Mouse (Mus musculus): ENCODE data around the gene Otx2. TPM values are rescaled to one million over a fixed set of nuclear protein-coding genes. Genes with fewer than 3 reads are reported as not detected.

Gene Otx2
- polyA plus RNA-seq, 1 experiment from 2014 or later: not detected

DNA sequence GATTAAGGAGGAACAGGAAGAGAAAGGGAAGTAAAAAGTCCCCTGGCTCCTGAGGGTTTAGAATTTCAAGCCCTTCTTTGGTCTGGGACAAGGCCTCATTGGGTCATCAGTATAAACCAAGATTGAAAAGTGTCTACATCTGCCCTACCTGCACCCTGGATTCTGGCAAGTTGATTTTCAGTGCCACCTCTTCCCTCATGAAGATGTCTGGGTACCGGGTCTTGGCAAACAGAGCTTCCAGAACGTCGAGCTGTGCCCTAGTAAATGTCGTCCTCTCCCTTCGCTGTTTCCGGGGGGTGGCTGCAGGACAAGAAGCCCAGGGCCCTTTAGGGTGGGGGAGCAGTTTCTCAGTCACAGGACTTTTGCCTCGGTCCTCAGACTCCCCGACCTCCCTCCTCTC lies 12.5 kb downstream of the Otx2 start:
- Histone ChIP-seq H3K4me3 (no peak overlapping the region), H3K36me3 (no peaks in the 10 kb centered on the region), H3K9me3 (no peaks in the 10 kb centered on the region), H3K9ac (no peak overlapping the region), H3K4me1 (peaks cover 20% of the 10 kb centered on the region), H3K27me3 (replicated peaks) (peaks cover 96% of the 10 kb centered on the region), H3K27ac (replicated peaks) (no peak overlapping the region), H3K4me2 (no peak overlapping the region)
- no peak for ATAC-seq (ENCODE audit: extremely low read depth, insufficient number of reproducible peaks, low FRiP score, low TSS enrichment)
- WGBS: 28% methylated on average over 8 of the region's 8 CpGs

DNA sequence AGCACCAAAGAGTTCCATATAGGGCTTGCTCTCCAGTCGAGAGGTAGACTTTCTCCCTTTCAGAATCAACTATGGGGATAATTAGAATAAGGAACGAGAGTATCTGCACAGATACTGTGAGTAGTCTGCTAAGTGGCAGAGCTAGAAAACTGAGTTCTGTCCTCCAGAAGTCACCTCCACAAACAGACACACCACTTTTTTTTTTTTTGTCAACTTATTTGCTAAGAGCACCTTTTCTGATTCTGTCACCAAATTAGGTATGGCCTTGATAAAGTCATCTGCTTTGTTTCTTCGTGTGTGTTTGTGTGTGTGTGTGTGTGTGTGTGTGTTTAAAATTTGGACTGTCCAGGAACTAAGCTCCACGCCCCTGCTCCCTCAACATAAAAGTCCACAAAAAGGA lies 13.0 kb downstream of the Otx2 start:
- H3K9me3 ChIP-seq: no peaks in the 10 kb centered on the region
- WGBS: 66% methylated on average over 4 of the region's 4 CpGs
- no peak overlapping the region for H3K4me3 ChIP-seq
- H3K9ac ChIP-seq: no peak overlapping the region
- H3K4me2 ChIP-seq: no peak overlapping the region
- no peak overlapping the region for H3K27ac ChIP-seq (replicated peaks)
- no peaks in the 10 kb centered on the region for H3K36me3 ChIP-seq
- H3K27me3 ChIP-seq (replicated peaks): peaks cover 96% of the 10 kb centered on the region
- ATAC-seq (ENCODE audit: extremely low read depth, insufficient number of reproducible peaks, low FRiP score, low TSS enrichment): no peak
- peaks cover 16% of the 10 kb centered on the region for H3K4me1 ChIP-seq

DNA sequence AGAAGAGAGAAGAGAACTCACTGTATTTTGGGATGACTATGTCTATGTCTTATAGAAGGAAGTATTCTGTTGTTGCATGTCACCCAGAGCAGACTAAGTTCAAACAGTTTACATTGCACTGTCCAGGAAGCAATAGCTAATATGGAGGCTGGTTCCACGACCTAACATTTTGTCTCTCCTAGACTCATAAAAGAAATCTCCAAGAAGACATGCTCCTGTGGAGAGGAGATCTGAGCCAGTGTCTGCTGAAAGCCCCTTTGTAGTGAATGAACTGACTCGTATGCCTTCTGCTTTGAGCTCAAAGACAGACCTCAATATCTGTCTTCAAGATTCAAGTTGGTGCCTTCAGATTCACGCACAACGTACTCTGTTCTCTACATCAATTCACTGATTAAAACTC lies 14.0 kb downstream of the Otx2 start:
- Histone ChIP-seq H3K4me3 (no peak overlapping the region), H3K9me3 (no peaks in the 10 kb centered on the region), H3K4me2 (no peak overlapping the region), H3K27me3 (replicated peaks) (peaks cover 97% of the 10 kb centered on the region), H3K36me3 (no peaks in the 10 kb centered on the region), H3K27ac (replicated peaks) (no peak overlapping the region), H3K9ac (no peak overlapping the region), H3K4me1 (peaks cover 16% of the 10 kb centered on the region)
- 67% methylated on average over 4 of the region's 4 CpGs for WGBS
- no peak for ATAC-seq (ENCODE audit: extremely low read depth, insufficient number of reproducible peaks, low FRiP score, low TSS enrichment)

DNA sequence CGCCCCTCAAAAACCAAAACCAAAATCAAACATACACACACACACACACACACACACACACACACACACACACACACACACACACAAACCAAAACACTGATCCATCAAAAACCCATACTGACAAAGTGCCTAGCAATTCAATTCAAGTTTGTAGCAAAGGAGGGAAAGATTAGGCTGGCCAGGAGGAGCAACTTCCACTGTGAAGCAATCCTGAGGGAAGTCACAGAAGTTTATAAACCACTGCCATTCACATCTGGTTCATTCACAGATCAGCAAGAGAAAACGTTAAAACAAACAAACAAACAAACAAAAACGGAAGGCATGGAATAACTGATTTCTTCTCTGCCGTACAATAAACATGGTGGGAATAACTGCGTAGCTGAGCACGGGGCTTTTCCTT lies 16.4 kb downstream of the Otx2 start:
- H3K27ac ChIP-seq (replicated peaks): no peak overlapping the region
- peaks cover 100% of the 10 kb centered on the region for H3K27me3 ChIP-seq (replicated peaks)
- H3K4me3 ChIP-seq: no peak overlapping the region
- no peak for ATAC-seq (ENCODE audit: extremely low read depth, insufficient number of reproducible peaks, low FRiP score, low TSS enrichment)
- no peak overlapping the region for H3K9ac ChIP-seq
- H3K4me2 ChIP-seq: no peak overlapping the region
- no peaks in the 10 kb centered on the region for H3K9me3 ChIP-seq
- no peaks in the 10 kb centered on the region for H3K36me3 ChIP-seq
- WGBS: 71% methylated on average over 6 of the region's 6 CpGs
- peaks cover 13% of the 10 kb centered on the region for H3K4me1 ChIP-seq

DNA sequence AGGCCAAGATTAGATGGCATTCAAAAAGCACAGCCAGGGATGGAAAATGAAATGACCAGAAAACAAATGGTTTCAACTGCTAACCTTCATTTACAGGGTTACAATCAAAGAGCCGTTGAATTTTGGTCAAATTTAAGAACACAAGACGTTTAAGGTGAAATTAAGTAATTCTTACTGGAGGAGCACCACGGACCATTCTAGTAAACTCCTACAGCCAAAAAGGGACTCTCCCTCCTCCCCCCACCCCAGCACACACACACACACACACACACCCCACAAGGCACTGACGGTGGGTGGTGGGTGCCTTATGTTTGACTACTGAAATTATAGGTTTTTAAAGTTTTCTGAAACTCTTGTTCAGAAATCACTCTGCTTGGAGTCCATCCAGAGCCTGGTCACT lies 16.9 kb downstream of the Otx2 start:
- Histone ChIP-seq H3K4me3 (no peak overlapping the region), H3K36me3 (no peaks in the 10 kb centered on the region), H3K9me3 (no peaks in the 10 kb centered on the region), H3K9ac (no peak overlapping the region), H3K27me3 (replicated peaks) (peaks cover 100% of the 10 kb centered on the region), H3K4me1 (peaks cover 13% of the 10 kb centered on the region; the same call in 1 of the 2 replicates), H3K4me2 (no peak overlapping the region), H3K27ac (replicated peaks) (no peak overlapping the region)
- WGBS: 61% methylated on average over 4 of the region's 4 CpGs
- no peak for ATAC-seq (ENCODE audit: extremely low read depth, insufficient number of reproducible peaks, low FRiP score, low TSS enrichment)

DNA sequence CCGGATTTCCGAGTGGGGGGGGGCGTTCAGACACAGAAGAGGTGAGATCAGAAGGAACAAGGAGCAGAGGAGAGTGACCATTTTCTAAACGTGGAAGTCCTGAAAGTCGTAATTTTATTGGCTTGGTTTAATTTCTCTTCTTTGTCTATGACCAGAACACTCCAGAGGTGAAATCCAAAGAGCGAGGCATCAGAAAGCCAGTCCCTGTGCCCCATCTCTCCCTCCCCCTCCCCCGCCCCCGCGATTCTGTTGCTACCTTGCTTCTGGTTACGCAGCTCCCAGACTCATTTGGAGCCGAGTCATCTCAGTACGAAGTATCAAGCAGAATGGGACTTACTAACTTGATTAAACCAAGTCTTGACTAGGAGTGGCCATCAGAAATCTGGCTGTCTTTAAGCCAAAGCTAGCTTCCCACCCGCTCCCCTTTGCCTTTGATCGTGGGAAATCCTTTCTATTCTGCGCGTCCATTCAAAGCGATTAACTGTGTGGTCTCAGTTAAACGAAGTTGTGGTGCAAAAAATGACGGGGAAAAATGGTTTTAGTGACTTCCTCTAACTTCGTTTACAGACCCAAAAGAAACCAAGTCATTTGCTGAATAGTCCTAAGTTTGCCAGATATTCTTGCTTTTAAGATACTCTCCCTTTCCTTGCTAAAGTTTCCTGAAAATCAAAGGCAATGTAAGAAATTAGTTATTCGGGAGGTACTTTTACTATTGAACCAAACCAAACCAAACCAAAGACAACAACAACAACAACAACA lies 17.6 kb downstream of the Otx2 start:
- H3K9ac ChIP-seq: no peak overlapping the region
- H3K27ac ChIP-seq (replicated peaks): no peak overlapping the region
- H3K27me3 ChIP-seq (replicated peaks): peaks cover 100% of the 10 kb centered on the region
- ATAC-seq (ENCODE audit: extremely low read depth, insufficient number of reproducible peaks, low FRiP score, low TSS enrichment): no peak
- WGBS: 9% methylated on average over 21 of the region's 21 CpGs
- peaks cover 18% of the 10 kb centered on the region for H3K4me1 ChIP-seq
- peak overlapping the region; percentile 32 for H3K4me2 ChIP-seq
- H3K9me3 ChIP-seq: no peaks in the 10 kb centered on the region
- peak overlapping the region; percentile 17; the same call in 1 of the 2 replicates for H3K4me3 ChIP-seq
- no peaks in the 10 kb centered on the region for H3K36me3 ChIP-seq

DNA sequence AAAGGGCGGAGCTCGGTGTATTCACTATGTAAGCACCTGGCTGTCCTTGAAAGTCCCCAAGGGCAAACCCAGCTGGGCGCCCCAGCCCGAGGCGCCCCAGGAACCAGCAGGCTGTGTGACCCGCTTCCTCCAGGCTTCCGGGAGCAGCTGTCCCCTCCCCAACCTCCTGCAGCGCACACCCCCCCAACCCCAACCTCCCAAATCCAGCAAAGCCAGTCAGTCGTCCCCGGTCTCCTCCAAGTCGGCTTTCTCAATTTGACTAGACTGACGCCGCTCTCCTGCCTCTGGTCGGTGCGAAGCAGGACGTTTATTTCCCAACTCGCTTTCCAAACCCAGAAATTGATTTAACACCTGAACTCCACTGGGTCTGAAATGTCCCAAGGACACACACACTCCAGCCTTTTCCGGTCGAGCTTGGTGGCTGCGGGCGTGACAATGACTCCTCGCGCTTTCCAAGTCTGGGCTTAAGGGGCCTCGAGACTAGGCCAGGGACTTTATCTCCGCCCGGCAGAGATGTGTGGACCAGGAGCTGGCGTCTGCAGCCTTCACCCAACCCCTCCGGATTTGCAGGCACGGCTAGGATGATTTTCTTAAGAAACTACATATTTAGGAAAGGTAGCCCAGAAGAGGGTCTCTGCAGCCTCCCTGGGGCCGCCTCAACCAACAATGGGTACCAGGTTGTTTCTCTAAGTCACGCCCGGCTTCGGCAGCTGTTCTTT lies 18.4 kb downstream of the Otx2 start:
- no peaks in the 10 kb centered on the region for H3K9me3 ChIP-seq
- no peak overlapping the region for H3K27ac ChIP-seq (replicated peaks)
- H3K4me2 ChIP-seq: peak overlapping the region; percentile 32
- H3K27me3 ChIP-seq (replicated peaks): peaks cover 100% of the 10 kb centered on the region
- 2% methylated on average over 33 of the region's 33 CpGs for WGBS
- no peak overlapping the region for H3K9ac ChIP-seq
- ATAC-seq (ENCODE audit: extremely low read depth, insufficient number of reproducible peaks, low FRiP score, low TSS enrichment): no peak
- H3K36me3 ChIP-seq: no peaks in the 10 kb centered on the region
- peaks cover 18% of the 10 kb centered on the region for H3K4me1 ChIP-seq
- H3K4me3 ChIP-seq: peak overlapping the region; percentile 17

DNA sequence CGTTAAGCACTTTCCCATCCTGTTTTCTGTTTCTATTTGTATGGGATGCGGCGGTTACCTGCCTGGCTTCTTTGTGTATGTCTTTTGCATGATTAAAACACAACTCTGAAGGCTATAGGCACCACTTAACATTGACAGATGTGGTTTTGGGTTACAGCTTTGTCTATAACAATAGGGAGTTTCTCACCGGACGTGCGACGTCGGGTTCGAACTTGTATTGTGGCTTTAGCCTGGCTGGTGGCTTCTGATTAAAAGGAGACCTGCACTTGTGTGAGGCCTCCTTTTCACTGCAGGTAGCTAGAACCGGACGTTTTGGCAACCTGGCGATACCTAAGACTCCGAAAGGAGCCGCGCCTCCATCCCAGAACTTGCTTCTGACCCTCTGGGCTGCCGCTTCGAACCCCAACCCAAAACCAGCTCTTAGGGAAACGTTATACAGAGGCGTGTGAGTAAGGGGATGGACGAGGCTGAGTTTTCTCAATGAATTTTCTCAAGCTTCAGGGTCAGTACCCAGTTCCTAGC lies 19.0 kb downstream of the Otx2 start:
- no peak overlapping the region for H3K9ac ChIP-seq
- 4% methylated on average over 20 of the region's 20 CpGs for WGBS
- no peak overlapping the region for H3K27ac ChIP-seq (replicated peaks)
- H3K9me3 ChIP-seq: no peaks in the 10 kb centered on the region
- peaks cover 18% of the 10 kb centered on the region for H3K4me1 ChIP-seq
- no peaks in the 10 kb centered on the region for H3K36me3 ChIP-seq
- ATAC-seq (ENCODE audit: extremely low read depth, insufficient number of reproducible peaks, low FRiP score, low TSS enrichment): no peak
- peak overlapping the region; percentile 32 for H3K4me2 ChIP-seq
- H3K27me3 ChIP-seq (replicated peaks): peaks cover 98% of the 10 kb centered on the region
- peak overlapping the region; percentile 17; the same call in 1 of the 2 replicates for H3K4me3 ChIP-seq

DNA sequence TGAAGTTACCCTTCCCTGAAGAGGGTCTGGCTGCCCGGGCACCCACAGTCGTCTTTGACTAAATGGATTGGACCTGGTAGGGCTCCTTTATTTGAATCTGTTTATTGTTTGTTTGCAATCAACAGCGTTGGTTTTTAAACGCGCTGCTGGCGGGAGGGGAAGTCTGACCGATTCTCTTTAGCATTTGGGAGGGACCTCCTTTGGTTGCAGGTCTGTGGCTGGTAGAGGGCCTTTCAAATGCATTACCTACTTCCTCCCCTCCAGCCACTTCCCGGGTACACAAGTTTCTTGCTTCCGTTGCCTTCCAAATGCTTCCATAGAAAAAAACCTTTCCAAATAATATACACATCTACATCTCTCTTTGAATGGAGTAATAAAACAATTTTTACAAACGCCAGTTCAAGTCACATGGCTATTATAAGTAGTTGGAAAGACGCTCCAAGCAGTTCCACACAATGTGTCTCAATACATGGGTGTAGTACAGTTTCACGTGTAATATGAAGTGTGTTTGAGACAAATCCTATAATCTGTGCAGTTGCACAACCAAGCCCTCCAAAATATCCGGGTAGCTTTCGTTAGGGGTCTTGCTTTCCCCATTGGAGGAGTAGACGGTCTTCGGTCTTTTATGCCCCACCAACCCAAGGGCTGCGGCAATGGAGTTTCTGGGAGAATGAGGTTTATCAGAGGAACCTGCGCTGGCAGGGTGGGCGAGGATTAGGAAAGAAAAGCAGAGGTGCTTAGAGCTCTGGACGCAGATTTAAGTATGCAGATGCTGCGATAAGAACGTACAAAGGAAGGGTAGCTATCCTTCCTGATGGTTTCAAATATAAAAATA lies 19.7 kb downstream of the Otx2 start:
- Histone ChIP-seq H3K4me3 (no peak overlapping the region), H3K4me1 (peaks cover 18% of the 10 kb centered on the region), H3K4me2 (no peak overlapping the region), H3K9ac (no peak overlapping the region), H3K9me3 (no peaks in the 10 kb centered on the region), H3K36me3 (no peaks in the 10 kb centered on the region), H3K27ac (replicated peaks) (no peak overlapping the region), H3K27me3 (replicated peaks) (peaks cover 90% of the 10 kb centered on the region)
- 16% methylated on average over 22 of the region's 22 CpGs for WGBS
- no peak for ATAC-seq (ENCODE audit: extremely low read depth, insufficient number of reproducible peaks, low FRiP score, low TSS enrichment)

DNA sequence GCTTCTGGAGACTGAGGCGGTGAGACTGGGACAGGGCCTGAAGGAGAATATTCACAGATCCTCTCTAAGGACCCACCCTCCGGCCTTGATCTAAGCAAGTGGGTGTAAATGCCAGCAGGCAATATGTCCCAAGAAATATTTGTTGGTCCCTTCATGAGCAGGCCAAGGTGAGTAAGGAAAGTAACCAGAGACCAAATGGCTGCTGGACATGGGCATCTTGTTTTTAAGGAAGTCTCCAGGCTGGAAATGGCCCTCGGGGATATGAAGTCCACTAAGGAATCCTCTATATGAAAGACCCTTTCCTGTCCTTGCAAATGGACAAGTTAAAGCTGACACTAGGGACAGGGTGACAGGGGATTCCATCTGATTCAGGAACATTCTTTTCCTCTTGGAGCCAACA lies 20.5 kb downstream of the Otx2 start:
- H3K27me3 ChIP-seq (replicated peaks): peaks cover 85% of the 10 kb centered on the region
- H3K4me1 ChIP-seq: peaks cover 18% of the 10 kb centered on the region
- no peak overlapping the region for H3K27ac ChIP-seq (replicated peaks)
- 67% methylated on average over 3 of the region's 3 CpGs for WGBS
- H3K9ac ChIP-seq: no peak overlapping the region
- H3K9me3 ChIP-seq: no peaks in the 10 kb centered on the region
- no peaks in the 10 kb centered on the region for H3K36me3 ChIP-seq
- no peak for ATAC-seq (ENCODE audit: extremely low read depth, insufficient number of reproducible peaks, low FRiP score, low TSS enrichment)
- no peak overlapping the region for H3K4me3 ChIP-seq
- no peak overlapping the region for H3K4me2 ChIP-seq

DNA sequence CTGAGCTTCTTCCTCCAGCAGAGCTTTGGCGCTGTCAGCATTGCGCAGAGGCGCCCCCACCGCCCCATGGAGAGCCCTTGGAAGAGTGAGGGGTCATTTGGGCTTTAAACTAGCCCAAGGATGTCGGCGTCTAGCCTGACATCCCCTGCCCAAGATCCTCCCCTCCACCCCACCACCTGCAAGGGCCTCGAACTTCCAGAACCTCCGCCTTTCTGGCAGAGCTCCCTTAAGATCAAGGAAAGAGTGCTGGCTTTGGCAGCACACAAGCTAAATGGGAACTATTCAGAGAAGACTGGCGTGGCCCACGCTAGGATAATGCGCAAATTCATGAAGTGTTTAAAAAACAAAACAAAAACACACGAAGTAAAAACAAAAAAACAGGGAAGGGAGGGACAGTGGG lies 21.4 kb downstream of the Otx2 start:
- H3K4me2 ChIP-seq: peak overlapping the region; percentile 44; the same call in 1 of the 2 replicates
- WGBS: 26% methylated on average over 12 of the region's 12 CpGs
- no peaks in the 10 kb centered on the region for H3K36me3 ChIP-seq
- H3K27ac ChIP-seq (replicated peaks): no peak overlapping the region
- no peak overlapping the region for H3K9ac ChIP-seq
- peaks cover 18% of the 10 kb centered on the region for H3K4me1 ChIP-seq
- H3K27me3 ChIP-seq (replicated peaks): peaks cover 77% of the 10 kb centered on the region
- no peaks in the 10 kb centered on the region for H3K9me3 ChIP-seq
- no peak overlapping the region for H3K4me3 ChIP-seq
- ATAC-seq (ENCODE audit: extremely low read depth, insufficient number of reproducible peaks, low FRiP score, low TSS enrichment): no peak
